Mouse (Mus musculus) lung, postnatal 0 days (tissue): ENCODE measurements at regions not wholly inside any gene's neighbourhood (a gene's known extent, or its start where the extent isn't known, plus 50 kb on each side); places are given as distances from the start of the nearest gene placed in this dataset.

ENCODE experiments used
- CTCF ChIP-seq: IDR thresholded peaks from 2 replicates; pipeline ENCODE4 v1.5.1; 2016; ENCODE audit warnings: antibody characterized with exemption, mild to moderate bottlenecking
- EP300 ChIP-seq: IDR thresholded peaks from 2 replicates; pipeline ENCODE4 v1.6.1; 2016; ENCODE audit warnings: antibody characterized with exemption, mild to moderate bottlenecking, control low read depth

DNA sequence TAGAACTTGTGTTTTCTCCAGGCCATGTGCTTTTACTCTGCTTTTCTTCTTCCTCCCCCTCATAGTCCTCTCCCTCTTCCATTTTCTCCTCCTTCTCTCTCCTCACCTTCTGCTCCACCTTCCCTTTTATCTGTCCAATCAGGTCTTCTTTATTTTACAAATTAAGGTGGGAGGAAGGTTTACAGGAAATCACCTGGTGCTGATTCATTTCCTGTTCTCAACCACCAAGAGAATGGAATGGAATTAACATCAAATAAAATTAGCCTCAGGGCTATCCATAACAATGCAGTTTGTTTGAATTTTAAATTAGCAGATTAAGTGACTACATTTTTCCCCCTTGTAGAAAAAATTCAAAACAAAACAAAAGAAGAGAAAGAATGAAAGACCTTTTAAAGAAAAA, 414.3 kb upstream of the Slc39a10 start:
- TF ChIP-seq EP300 (no peak), CTCF (no peak)
